Mouse (Mus musculus) left cerebral cortex, adult 8-10 months (tissue): ENCODE data around the gene Ms4a2. TPM values are rescaled to one million over a fixed set of nuclear protein-coding genes. Genes with fewer than 3 reads are reported as not detected.

Source experiments
- DNase-seq, 2 experiments: peaks; one replicate each; pipeline ENCODE4 v3.0.0; 2022; ENCODE audit warnings: low spot score in 2 of 2
- total RNA-seq, 4 experiments: library from RNA; stranded (reverse); gene quantifications; 2 replicates each; pipeline ENCODE4 v1.2.4; 2022

The Ms4a2 gene
- under 1 TPM in 1 of 4 experiments, not detected in 3; 0.40 TPM for total RNA-seq

GRCm38 (mm10) chr19:11623551-11623950 lies at the start of gene Ms4a2:
Ms4a2 (minus strand) TSS chr19:11623719.
- DNase-seq, result no peak

DNA sequence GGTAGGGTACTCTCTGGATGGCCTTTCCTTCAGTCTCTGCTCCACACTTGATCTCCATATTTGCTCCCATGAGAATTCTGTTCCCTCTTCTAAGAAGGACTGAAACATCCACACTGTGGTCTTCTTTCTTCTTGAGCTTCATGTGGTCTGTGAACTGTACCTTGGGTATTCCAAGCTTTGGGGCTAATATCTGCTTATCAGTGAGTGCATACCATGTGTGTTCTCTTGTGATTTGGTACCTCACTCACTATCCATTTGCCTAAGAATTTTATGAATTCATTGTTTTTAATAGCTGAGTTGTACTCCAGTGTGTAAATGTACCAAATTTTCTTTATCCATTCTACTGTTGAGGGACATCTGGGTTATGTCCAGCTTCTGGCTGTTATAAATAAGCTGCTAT lies 38.0 kb upstream of the Ms4a2 start:
- no peak for DNase-seq

DNA sequence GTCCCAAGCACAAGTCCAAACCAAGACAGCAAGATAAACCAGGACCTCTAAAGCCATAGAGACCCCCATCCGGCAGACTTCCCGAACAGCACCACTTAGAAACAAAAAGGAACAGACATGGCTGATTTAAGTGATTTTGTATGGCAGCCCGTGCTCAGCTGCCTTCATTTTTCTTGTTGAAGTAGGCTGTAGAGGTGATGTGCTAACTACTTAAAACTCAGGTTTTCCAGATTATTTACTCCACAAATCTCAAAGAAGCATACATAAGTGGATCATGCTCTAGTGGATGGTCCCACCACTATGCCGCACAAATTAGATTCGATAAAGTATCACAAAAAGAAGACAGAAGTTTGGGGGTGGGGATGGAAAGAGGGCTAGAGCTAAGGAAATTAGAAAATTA lies 36.9 kb upstream of the Ms4a2 start, which contains the start of gene Oosp2:
Gene Oosp2, minus strand, starts transcription at position 101 of the 400 bp plus-strand sequence.
- DNase-seq, result no peak

- DNase-seq, result no peak
Observed at GRCm38 (mm10) chr19:11659142-11659541, 35.6 kb upstream of the Ms4a2 start.

GRCm38 (mm10) chr19:11649564-11649963 lies 26.0 kb upstream of the Ms4a2 start:
- no peak for DNase-seq

- DNase-seq, result no peak
Observed at GRCm38 (mm10) chr19:11646166-11646565, 22.6 kb upstream of the Ms4a2 start.

- no peak for DNase-seq
Observed at GRCm38 (mm10) chr19:11640732-11641131, 17.2 kb upstream of the Ms4a2 start, which contains the start of gene Ms4a3. Ms4a3 (minus strand) TSS chr19:11640851.

DNA sequence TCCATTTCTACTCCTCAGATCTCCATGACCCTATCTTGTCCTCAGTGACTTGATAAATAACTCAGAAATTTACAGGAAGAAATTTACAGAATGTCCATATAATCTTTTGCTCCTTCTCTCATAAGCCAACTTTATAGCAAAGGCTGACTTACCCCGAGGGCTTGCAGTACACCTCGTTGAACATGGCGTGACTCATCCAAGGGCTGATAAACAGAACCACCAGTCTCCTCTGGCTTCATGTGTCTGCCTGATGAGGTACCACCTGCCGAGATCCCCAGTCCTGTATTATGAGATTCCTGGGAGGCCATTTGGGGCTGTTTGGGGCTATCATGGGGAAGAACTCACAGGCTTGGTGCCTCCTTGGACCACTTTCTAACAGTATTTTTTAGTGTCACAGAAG lies 15.5 kb upstream of the Ms4a2 start:
- DNase-seq, result no peak

- no peak for DNase-seq
Observed at GRCm38 (mm10) chr19:11635572-11635971, 12.1 kb upstream of the Ms4a2 start.

- DNase-seq, result no peak
Observed at GRCm38 (mm10) chr19:11634330-11634729, 10.8 kb upstream of the Ms4a2 start.

GRCm38 (mm10) chr19:11633732-11634131 lies 10.2 kb upstream of the Ms4a2 start:
- no peak for DNase-seq

- no peak for DNase-seq
Observed at GRCm38 (mm10) chr19:11625231-11625630, 1.7 kb upstream of the Ms4a2 start.

DNA sequence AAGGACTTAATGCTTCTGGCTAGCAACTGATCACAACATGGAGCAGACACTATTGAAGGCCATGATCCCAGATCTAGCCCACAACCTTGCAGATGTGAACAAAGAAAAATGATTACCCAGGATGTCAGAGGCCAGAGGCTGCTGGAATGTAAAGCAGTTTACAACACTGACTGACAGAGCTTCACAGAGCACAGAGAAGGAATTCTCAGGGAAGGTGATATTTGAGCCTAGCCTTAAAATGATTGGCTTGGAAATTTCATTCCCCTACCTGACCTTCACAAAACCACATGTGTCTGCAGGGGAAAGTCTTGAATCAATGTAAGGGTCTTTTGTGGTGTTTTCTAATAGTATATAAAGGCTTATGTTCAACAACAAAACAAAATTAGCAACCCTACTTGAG lies 1.3 kb upstream of the Ms4a2 start:
- DNase-seq, result no peak

DNA sequence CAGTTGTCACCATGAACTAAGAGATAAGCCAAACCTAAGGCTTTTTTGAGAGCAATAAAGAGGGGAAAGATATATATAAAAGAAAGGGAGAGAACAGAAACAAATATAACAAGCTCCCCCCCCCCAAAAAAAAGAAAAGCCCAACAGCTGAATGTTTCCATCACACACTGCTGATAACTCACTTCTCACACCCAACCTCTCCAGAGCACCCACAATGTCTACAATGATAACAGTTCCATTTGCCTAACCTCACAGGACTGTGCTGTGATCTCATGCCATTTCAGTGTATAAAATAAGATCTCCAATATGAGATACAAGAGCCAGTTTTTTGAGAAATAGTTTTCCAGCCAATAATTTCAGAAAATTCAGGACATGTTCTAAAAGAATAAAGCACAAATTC lies 5.5 kb downstream of the Ms4a2 start:
- no peak for DNase-seq

DNA sequence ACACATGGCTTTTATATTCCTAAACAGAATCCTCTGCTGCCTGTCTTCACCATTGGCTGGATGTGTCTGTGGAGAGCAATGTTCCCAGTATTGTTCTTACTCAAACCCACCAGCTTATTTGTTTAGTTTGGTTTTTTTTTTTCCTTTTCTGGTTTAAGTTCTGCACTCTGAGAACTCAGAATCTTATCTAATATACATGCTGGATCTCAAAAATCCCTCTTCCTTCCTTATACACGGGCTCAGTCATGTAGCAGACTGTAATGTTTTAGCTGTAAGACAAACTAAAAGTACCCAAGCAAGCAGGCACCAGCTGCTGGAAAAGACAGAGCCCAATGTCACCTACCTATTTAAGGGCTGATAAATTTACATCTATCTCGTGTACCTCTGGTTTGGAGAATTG lies 8.7 kb downstream of the Ms4a2 start:
- DNase-seq, result no peak

DNA sequence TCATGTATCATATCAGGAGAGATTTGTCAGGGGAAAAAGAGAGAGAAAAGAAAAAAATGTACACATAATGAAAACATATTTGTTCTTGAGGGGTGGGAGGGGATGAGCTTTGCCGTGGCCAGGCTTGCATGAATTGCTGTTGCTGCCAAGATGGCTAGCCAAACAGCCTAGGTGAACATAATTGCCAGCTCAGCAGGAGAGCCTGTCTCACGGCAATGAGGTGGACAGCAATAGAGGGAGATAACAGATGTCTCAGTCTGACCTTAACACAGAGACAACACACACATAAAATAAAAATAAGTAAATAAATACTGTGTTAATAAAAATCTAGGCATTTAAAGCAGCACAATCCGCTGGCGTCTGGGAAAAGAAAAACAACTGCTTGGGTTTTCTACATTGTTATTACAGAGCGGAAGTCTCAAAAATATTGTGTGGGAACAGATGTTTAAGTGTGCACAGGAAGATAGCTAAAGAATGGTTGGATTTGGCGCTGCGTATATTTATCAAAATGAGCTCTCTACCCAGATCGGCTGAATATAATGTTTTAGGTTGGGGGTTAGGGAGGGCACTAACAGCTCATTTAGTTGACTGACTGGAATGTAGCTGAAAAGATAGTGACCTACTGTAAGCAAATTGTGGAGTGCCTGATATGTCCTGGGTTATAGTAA lies 9.6 kb downstream of the Ms4a2 start:
- DNase-seq, result no peak

DNA sequence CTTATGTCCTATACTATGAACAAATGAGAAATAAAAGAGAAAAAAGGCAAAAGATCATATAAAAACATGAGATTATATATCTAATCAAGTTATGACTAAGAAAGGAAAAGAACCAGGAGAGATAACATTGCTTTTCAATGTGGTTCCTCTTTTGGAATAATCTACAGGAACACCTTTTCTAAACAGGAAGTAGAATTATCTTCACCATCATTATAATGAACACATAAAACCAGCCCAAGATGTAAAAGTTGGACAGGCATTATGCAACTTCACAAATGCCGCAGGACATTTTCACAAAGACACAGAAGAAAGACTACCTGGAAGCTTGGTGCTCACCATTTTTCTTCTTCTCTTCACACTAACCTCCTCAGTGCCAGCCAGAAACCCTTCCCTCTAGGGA lies 10.4 kb downstream of the Ms4a2 start:
- DNase-seq, result no peak

GRCm38 (mm10) chr19:11612293-11612692 lies 11.2 kb downstream of the Ms4a2 start:
- DNase-seq, result no peak

GRCm38 (mm10) chr19:11611541-11611945 lies 12.0 kb downstream of the Ms4a2 start:
- DNase-seq, result peak in 1 of 2 experiments; percentile 6

GRCm38 (mm10) chr19:11608172-11608571 lies 15.3 kb downstream of the Ms4a2 start:
- DNase-seq, result peak in 1 of 2 experiments; percentile 20

DNA sequence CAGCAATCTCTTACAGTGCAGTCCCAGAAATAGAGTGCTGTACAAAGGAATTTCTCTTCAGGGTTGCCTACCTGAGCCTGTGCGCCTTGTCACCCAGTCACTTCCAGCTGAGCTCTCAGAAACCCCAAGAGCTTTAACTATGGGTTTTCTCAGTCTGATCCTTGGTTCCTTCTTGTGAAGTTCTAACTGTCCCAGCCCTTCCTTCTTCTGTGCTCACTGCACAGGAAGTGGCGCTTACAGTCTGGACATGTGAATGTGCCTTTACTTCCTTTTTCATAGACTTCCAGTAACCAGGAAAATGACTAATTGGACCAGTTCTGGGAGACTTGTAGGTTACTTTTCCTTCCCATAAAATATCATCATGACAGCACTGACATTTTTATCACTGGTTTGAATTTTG lies 18.9 kb downstream of the Ms4a2 start, which contains the start of gene Ms4a6d:
Gene Ms4a6d, minus strand, starts transcription at position 247 of the 400 bp plus-strand sequence.
- DNase-seq, result no peak

GRCm38 (mm10) chr19:11602026-11602425 lies 21.5 kb downstream of the Ms4a2 start:
- peak in 1 of 2 experiments; percentile 18 for DNase-seq

DNA sequence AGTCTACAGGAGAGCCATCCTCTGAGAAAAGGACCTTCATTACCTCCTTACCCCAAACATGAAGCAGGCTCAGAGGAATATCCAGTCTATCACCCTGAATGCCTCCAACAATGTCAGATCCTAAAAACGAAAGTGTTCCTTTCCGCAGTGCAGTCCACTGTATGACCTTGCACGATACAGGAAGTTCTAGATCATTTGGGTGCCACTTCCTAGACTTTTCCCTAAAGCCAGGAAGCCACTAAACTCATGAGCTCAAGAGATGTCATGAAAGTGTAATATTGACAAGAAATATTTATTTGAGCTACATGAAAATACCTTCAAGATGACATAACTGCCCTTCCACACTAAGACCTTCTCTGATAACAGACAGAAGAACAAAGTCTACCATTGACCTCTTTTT lies 22.2 kb downstream of the Ms4a2 start:
- DNase-seq, result no peak
